In the genomic region with DNA sequence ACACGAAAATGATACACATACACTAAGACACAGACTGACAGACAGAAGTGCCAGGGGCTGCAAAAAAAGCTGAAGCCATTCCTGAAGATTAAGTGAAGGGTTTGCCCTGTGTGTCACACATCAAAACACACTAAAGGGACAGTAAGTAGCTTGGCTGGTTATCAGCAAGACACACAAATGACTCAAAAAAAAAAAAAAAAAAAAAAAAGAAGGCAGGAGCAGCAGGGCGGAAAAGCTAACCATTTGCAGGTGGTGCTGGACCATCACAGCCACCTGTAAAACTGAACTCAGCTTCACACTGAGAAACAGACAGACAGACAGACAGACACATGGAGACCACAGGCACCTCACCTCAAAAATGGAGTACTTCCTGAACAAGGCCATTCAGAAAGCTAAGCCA, we compare ENCODE assay signal across 9 mouse cellular contexts. TPM values are rescaled to one million over a fixed set of nuclear protein-coding genes. Genes with fewer than 3 reads are reported as not detected.
DNase-seq lines count a peak whose midpoint lies in the region; ATAC-seq and TF ChIP-seq lines count a peak whose summit lies in the region.
"Had no signal": no experiment of that assay in that cellular context is flagged by ENCODE, and none has a peak within 500 bp of the region (broad histone marks: within the 10 kb centered on the region; RNA-seq: fewer than 3 reads in every experiment).

No protein-coding gene starts in this region.

- ATAC-seq in heart, embryonic 16.5 days (replicated peaks; ENCODE audit: extremely low read depth, insufficient read depth, low FRiP score) = no peak
- ATAC-seq in G1E (ENCODE audit: extremely low read depth, insufficient number of reproducible peaks, low FRiP score, poor library complexity, severe bottlenecking) = no peak
- ATAC-seq in hindbrain, embryonic 14.5 days (ENCODE audit: low FRiP score) = no peak
- no peak for ATAC-seq in midbrain, embryonic 12.5 days (ENCODE audit: low FRiP score, low read depth)

- peaks cover 3% of the 10 kb centered on the region; the same call in 1 of the 2 replicates for H3K9me3 ChIP-seq in heart, embryonic 16.5 days (replicated peaks; ENCODE audit: control insufficient read depth, low read length)
- H3K9me3 ChIP-seq in G1E (replicated peaks) = peaks cover 4% of the 10 kb centered on the region
- no peaks in the 10 kb centered on the region for H3K9me3 ChIP-seq in hindbrain, embryonic 14.5 days (ENCODE audit: control insufficient read depth, low read length)
- 0 out of 2 replicates have a peak, but pooled peaks cover 5% of the 10 kb centered on the region for H3K9me3 ChIP-seq in midbrain, embryonic 12.5 days

- TF ChIP-seq CTCF in G1E (IDR thresholded peaks at IDR 0.05; ENCODE audit: low read depth, low read length) = no peak

- no peaks in the 10 kb centered on the region for H3K27me3 ChIP-seq in heart, embryonic 16.5 days (ENCODE audit: control insufficient read depth, insufficient read depth, low read length)
- no peaks in the 10 kb centered on the region for H3K27me3 ChIP-seq in G1E (ENCODE audit: insufficient read depth, low read length)
- H3K27me3 ChIP-seq in hindbrain, embryonic 14.5 days (ENCODE audit: control insufficient read depth, insufficient read depth, low read length) = no peaks in the 10 kb centered on the region
- no peaks in the 10 kb centered on the region for H3K27me3 ChIP-seq in midbrain, embryonic 12.5 days

- peaks cover 21% of the 10 kb centered on the region for H3K36me3 ChIP-seq in heart, embryonic 16.5 days (ENCODE audit: control insufficient read depth, insufficient read depth)
- peaks cover 48% of the 10 kb centered on the region for H3K36me3 ChIP-seq in G1E (replicated peaks)
- H3K36me3 ChIP-seq in hindbrain, embryonic 14.5 days (replicated peaks; ENCODE audit: control insufficient read depth, insufficient read depth) = peaks cover 13% of the 10 kb centered on the region
- peaks cover 20% of the 10 kb centered on the region for H3K36me3 ChIP-seq in midbrain, embryonic 12.5 days

- intact Hi-C loops in gastrocnemius, postnatal 36 days (cut with DNase I) = loop anchor here (10.0 kb wide), 1 partner anchor 251 kb away; a partner anchor contains a TSS

- H3K4me1 ChIP-seq in heart, embryonic 16.5 days (ENCODE audit: control insufficient read depth, insufficient read depth, low read length) = peaks cover 19% of the 10 kb centered on the region
- H3K4me1 ChIP-seq in G1E (ENCODE audit: insufficient read depth, low read depth, low read length) = peaks cover 44% of the 10 kb centered on the region
- peaks cover 24% of the 10 kb centered on the region for H3K4me1 ChIP-seq in hindbrain, embryonic 14.5 days (replicated peaks; ENCODE audit: control insufficient read depth, insufficient read depth, low read length)
- peaks cover 28% of the 10 kb centered on the region for H3K4me1 ChIP-seq in midbrain, embryonic 12.5 days

- 79% methylated on average over 2 of the region's 2 CpGs for WGBS in heart, embryonic 16.5 days
- 89% methylated on average over 2 of the region's 2 CpGs for WGBS in hindbrain, embryonic 14.5 days
- WGBS in midbrain, embryonic 12.5 days = 79% methylated on average over 2 of the region's 2 CpGs

- no peak overlapping the region for H3K4me3 ChIP-seq in heart, embryonic 16.5 days (ENCODE audit: low read length)
- peak overlapping the region; percentile 30; the same call in 1 of the 2 replicates for H3K4me3 ChIP-seq in G1E (ENCODE audit: low read depth, low read length)
- peak overlapping the region; percentile 91 for H3K4me3 ChIP-seq in hindbrain, embryonic 14.5 days (replicated peaks; ENCODE audit: low read length)
- H3K4me3 ChIP-seq in midbrain, embryonic 12.5 days = 0 out of 2 replicates have a peak overlapping the region, but pooled peaks have one; percentile 2

- peak overlapping the region; percentile 24; the same call in 1 of the 2 replicates for H3K4me2 ChIP-seq in heart, embryonic 16.5 days (ENCODE audit: low read depth, low read length)
- H3K4me2 ChIP-seq in hindbrain, embryonic 14.5 days (replicated peaks) = peak overlapping the region; percentile 67
- peak overlapping the region; percentile 54 for H3K4me2 ChIP-seq in midbrain, embryonic 12.5 days (replicated peaks)

- H3K27ac ChIP-seq in heart, embryonic 16.5 days (ENCODE audit: low read length) = no peak overlapping the region
- H3K27ac ChIP-seq in hindbrain, embryonic 14.5 days = no peak overlapping the region
- no peak overlapping the region for H3K27ac ChIP-seq in midbrain, embryonic 12.5 days (replicated peaks)

- no peak overlapping the region for H3K9ac ChIP-seq in heart, embryonic 16.5 days (ENCODE audit: low read length)
- H3K9ac ChIP-seq in hindbrain, embryonic 14.5 days = no peak overlapping the region
- no peak overlapping the region for H3K9ac ChIP-seq in midbrain, embryonic 12.5 days (replicated peaks)

- no peak for DNase-seq in heart, adult 9 months (ENCODE audit: low spot score in 2 of 2)
- no peak for DNase-seq in G1E (ENCODE audit: low spot score)
- DNase-seq in hindbrain, embryonic 14.5 days (ENCODE audit: low spot score) = no peak
- no peak for DNase-seq in adrenal gland, postnatal 14 days
- no peak for DNase-seq in gastrocnemius, postnatal 36 days
- DNase-seq in ovary, postnatal 10 days (ENCODE audit: low spot score) = no peak

RNA-seq across cellular contexts. Expression of a gene that starts 2.1 kb away (rescaled TPM):
- polyA plus RNA-seq in heart, embryonic 16.5 days (2015; fragmentation: Nextera tagmentation; extraction: Ambion mirVana) = 31.0 and 32.9 TPM in 2 replicates
- total RNA-seq in G1E (2014; fragmentation: Nextera tagmentation) (41.2 and 46.7 TPM in 2 replicates), G1E (2017) (26.9 and 28.7 TPM in 2 replicates)
- polyA plus RNA-seq in G1E (2012) = 62.5 and 81.6 TPM in 2 replicates
- polyA plus RNA-seq in hindbrain, embryonic 14.5 days (2014; fragmentation: Nextera tagmentation; extraction: Ambion mirVana) = 35.1 and 35.5 TPM in 2 replicates
- polyA plus RNA-seq in midbrain, embryonic 12.5 days (2016; fragmentation: Nextera tagmentation; extraction: Ambion mirVana) = 62.7 and 63.3 TPM in 2 replicates
- total RNA-seq in adrenal gland, postnatal 14 days (2021) = 18.3 and 23.0 TPM in 2 replicates
- 1 to 10 TPM; 6.1 to 6.6 TPM for total RNA-seq in gastrocnemius, postnatal 36 days (2021)

RNA-seq across cellular contexts. Expression of a gene that starts 49.2 kb away (rescaled TPM):
- polyA plus RNA-seq in heart, embryonic 16.5 days (2015; fragmentation: Nextera tagmentation; extraction: Ambion mirVana) = 41.3 and 44.5 TPM in 2 replicates
- total RNA-seq in G1E (2014; fragmentation: Nextera tagmentation) (not detected in 2 replicates), G1E (2017) (not detected in 2 replicates)
- not detected in 2 replicates for polyA plus RNA-seq in G1E (2012)
- polyA plus RNA-seq in hindbrain, embryonic 14.5 days (2014; fragmentation: Nextera tagmentation; extraction: Ambion mirVana) = 425 and 498 TPM in 2 replicates
- polyA plus RNA-seq in midbrain, embryonic 12.5 days (2016; fragmentation: Nextera tagmentation; extraction: Ambion mirVana) = 396 and 400 TPM in 2 replicates
- total RNA-seq in adrenal gland, postnatal 14 days (2021) = 10.8 and 19.4 TPM in 2 replicates
- total RNA-seq in gastrocnemius, postnatal 36 days (2021) = not detected
- total RNA-seq: megakaryocyte-erythroid progenitor cell, adult 5-6 weeks had no signal

Comparison
In these comparisons a context has a peak if more than half of its experiments do, and no peak if none do; other contexts are left out.
1. RNA of a gene that starts 49.2 kb away (polyA plus RNA-seq): 425 to 498 TPM in hindbrain, embryonic 14.5 days, 396 to 400 TPM in midbrain, embryonic 12.5 days and 41.3 to 44.5 TPM in heart, embryonic 16.5 days; not detected in G1E; every median in the first group is over 10 times any median in the second.
2. Peak in every context shown above with its lines, with median percentiles within 50 percentile points of each other: H3K4me2 ChIP-seq.